Mouse (Mus musculus) MEL (cell line): Measurements from ENCODE around the gene Chst8. TPM values are rescaled to one million over a fixed set of nuclear protein-coding genes. Genes with fewer than 3 reads are reported as not detected.

Experiments
- DNase-seq: peaks from one replicate; pipeline ENCODE4 v3.0.0; 2011; ENCODE audit warnings: low read depth, low spot score
- H3K27ac ChIP-seq: 2 replicates; pipeline ENCODE4 v1.5.1; 2012; ENCODE audit warnings: low read depth, mild to moderate bottlenecking, control low read depth, low read length, moderate library complexity; ENCODE audit not compliant: control insufficient read depth
- H3K27me3 ChIP-seq, 2 experiments: fragments of 150-350 bp in 1 of 2; sonication (generic) in 1 of 2; 2 replicates each; pipeline ENCODE4 v1.6.1; 2012; ENCODE audit warnings: low read length in 2 of 2, mild to moderate bottlenecking in 2 of 2, improper control_type of control experiment in 1 of 2, moderate library complexity in 1 of 2; ENCODE audit not compliant: insufficient read depth in 2 of 2, control insufficient read depth in 1 of 2
- H3K36me3 ChIP-seq, 2 experiments: 2 replicates each; pipeline ENCODE4 v1.6.1; 2012 to 2014; ENCODE audit warnings: low read length in 2 of 2, improper control_type of control experiment in 1 of 2, inconsistent platforms in 1 of 2, mild to moderate bottlenecking in 1 of 2; ENCODE audit not compliant: insufficient read depth in 2 of 2, control insufficient read depth in 1 of 2
- H3K4me1 ChIP-seq, 2 experiments: fragments of 150-350 bp in 1 of 2; sonication (generic) in 1 of 2; 2 replicates each; pipeline ENCODE4 v1.6.1; 2012; ENCODE audit warnings: low read length in 2 of 2, improper control_type of control experiment in 1 of 2, mild to moderate bottlenecking in 1 of 2; ENCODE audit not compliant: insufficient read depth in 2 of 2, control insufficient read depth in 1 of 2
- H3K4me3 ChIP-seq, 2 experiments: fragments of 150-350 bp in 1 of 2; sonication (generic) in 1 of 2; 2 replicates each; pipeline ENCODE4 v1.5.1; 2012; ENCODE audit warnings: low read depth in 2 of 2, low read length in 2 of 2, mild to moderate bottlenecking in 2 of 2, moderate library complexity in 2 of 2, control low read depth in 1 of 2, improper control_type of control experiment in 1 of 2; ENCODE audit not compliant: control insufficient read depth in 1 of 2, insufficient read depth in 1 of 2
- H3K79me2 ChIP-seq: 2 replicates; pipeline ENCODE4 v1.6.1; 2012; ENCODE audit warnings: mild to moderate bottlenecking, low read length, moderate library complexity; ENCODE audit not compliant: control insufficient read depth, poor library complexity, insufficient read depth
- H3K9ac ChIP-seq: 2 replicates; pipeline ENCODE4 v1.6.1; 2012; ENCODE audit warnings: low read depth, mild to moderate bottlenecking, control low read depth, low read length, moderate library complexity; ENCODE audit not compliant: control insufficient read depth, poor library complexity, severe bottlenecking
- H3K9me3 ChIP-seq: fragments of 150-350 bp; sonication (generic); replicated peaks from 2 replicates; pipeline ENCODE4 v1.6.1; 2012; ENCODE audit warnings: mild to moderate bottlenecking, low read length, improper control_type of control experiment, moderate library complexity; ENCODE audit not compliant: insufficient read depth
- CHD1 ChIP-seq: IDR thresholded peaks from 2 replicates; pipeline ENCODE4 v1.6.1; 2012; ENCODE audit warnings: low read depth, mild to moderate bottlenecking, inconsistent platforms, low read length, improper control_type of control experiment
- E2F4 ChIP-seq: IDR thresholded peaks from 2 replicates; pipeline ENCODE4 v1.6.1; 2011; ENCODE audit warnings: low read depth, low read length, improper control_type of control experiment, borderline replicate concordance
- ELF1 ChIP-seq: IDR thresholded peaks from 2 replicates; pipeline ENCODE4 v1.6.1; 2014; ENCODE audit warnings: low read depth, mild to moderate bottlenecking, inconsistent platforms, low read length, improper control_type of control experiment, moderate library complexity
- EP300 ChIP-seq, 2 experiments: IDR thresholded peaks; 2 replicates each; pipeline ENCODE4 v1.6.1; 2011; ENCODE audit warnings: improper control_type of control experiment in 2 of 2, low read length in 2 of 2, low read depth in 1 of 2, mild to moderate bottlenecking in 1 of 2
- ETS1 ChIP-seq: IDR thresholded peaks from 2 replicates; pipeline ENCODE4 v1.6.1; 2012; ENCODE audit warnings: low read depth, mild to moderate bottlenecking, inconsistent platforms, low read length, improper control_type of control experiment, moderate library complexity
- GABPA ChIP-seq: IDR thresholded peaks from 2 replicates; pipeline ENCODE4 v1.6.1; 2012; ENCODE audit warnings: low read depth, mild to moderate bottlenecking, inconsistent platforms, low read length, improper control_type of control experiment, moderate library complexity
- GATA1 ChIP-seq: IDR thresholded peaks from 2 replicates; pipeline ENCODE4 v1.6.1; 2011; ENCODE audit warnings: low read depth, low read length, improper control_type of control experiment
- JUND ChIP-seq: IDR thresholded peaks from 2 replicates; pipeline ENCODE4 v1.6.1; 2011; ENCODE audit warnings: low read depth, mild to moderate bottlenecking, improper control_type of control experiment, low read length
- KAT2A ChIP-seq: conservative IDR thresholded peaks from 2 replicates; pipeline ENCODE4 v1.6.1; 2012; ENCODE audit warnings: low read depth, low read length, improper control_type of control experiment, inconsistent platforms
- MAX ChIP-seq: IDR thresholded peaks from 2 replicates; pipeline ENCODE4 v1.6.1; 2011; ENCODE audit warnings: low read length, improper control_type of control experiment
- MAZ ChIP-seq: IDR thresholded peaks from 2 replicates; pipeline ENCODE4 v1.6.1; 2012; ENCODE audit warnings: low read depth, mild to moderate bottlenecking, inconsistent platforms, low read length, improper control_type of control experiment
- MXI1 ChIP-seq: IDR thresholded peaks from 2 replicates; pipeline ENCODE4 v1.6.1; 2011; ENCODE audit warnings: mild to moderate bottlenecking, low read depth, low read length, improper control_type of control experiment
- MYB ChIP-seq: IDR thresholded peaks from 2 replicates; pipeline ENCODE4 v1.6.1; 2011; ENCODE audit warnings: mild to moderate bottlenecking, low read depth, low read length, improper control_type of control experiment
- MYC ChIP-seq: IDR thresholded peaks from 2 replicates; pipeline ENCODE4 v1.6.1; 2011; ENCODE audit warnings: low read depth, mild to moderate bottlenecking, low read length, improper control_type of control experiment, moderate library complexity
- NELFE ChIP-seq: IDR thresholded peaks from 2 replicates; pipeline ENCODE4 v1.6.1; 2011; ENCODE audit warnings: low read depth, low read length, improper control_type of control experiment
- POLR2AphosphoS5 ChIP-seq: IDR thresholded peaks from 2 replicates; pipeline ENCODE4 v1.6.1; 2012; ENCODE audit warnings: low read depth, borderline replicate concordance, mild to moderate bottlenecking, inconsistent platforms, low read length, moderate library complexity, mixed read lengths
- RAD21 ChIP-seq: IDR thresholded peaks from 2 replicates; pipeline ENCODE4 v1.6.1; 2011; ENCODE audit warnings: mild to moderate bottlenecking, low read depth, low read length, improper control_type of control experiment
- SMC3 ChIP-seq: IDR thresholded peaks from 2 replicates; pipeline ENCODE4 v1.6.1; 2011; ENCODE audit warnings: low read depth, low read length, improper control_type of control experiment
- TAL1 ChIP-seq: IDR thresholded peaks from 2 replicates; pipeline ENCODE4 v1.6.1; 2012; ENCODE audit warnings: mild to moderate bottlenecking, inconsistent platforms, low read length, moderate library complexity, mixed read lengths
- TCF12 ChIP-seq: IDR thresholded peaks from 2 replicates; pipeline ENCODE4 v1.6.1; 2014; ENCODE audit warnings: low read depth, mild to moderate bottlenecking, inconsistent platforms, low read length, improper control_type of control experiment, moderate library complexity
- UBTF ChIP-seq: IDR thresholded peaks from 2 replicates; pipeline ENCODE4 v1.6.1; 2012; ENCODE audit warnings: low read depth, mild to moderate bottlenecking, inconsistent platforms, low read length, improper control_type of control experiment, moderate library complexity, borderline replicate concordance; ENCODE audit not compliant: insufficient read depth
- ZMIZ1 ChIP-seq: IDR thresholded peaks from 2 replicates; pipeline ENCODE4 v1.6.1; 2012; ENCODE audit warnings: low read depth, mild to moderate bottlenecking, inconsistent platforms, low read length, improper control_type of control experiment, moderate library complexity
- polyA plus RNA-seq, 2 experiments: library from polyadenylated mRNA; stranded (reverse) in 1 of 2; unstranded in 1 of 2; fragments of >175 nt in 1 of 2; fragments of >200 nt in 1 of 2; gene quantifications; 2 replicates each; pipeline versions ENCODE4 v1.2.1 to v1.2.4; 2012; ENCODE audit warnings: low replicate concordance in 2 of 2, low read depth in 1 of 2; ENCODE audit not compliant: insufficient read length in 2 of 2, insufficient read depth in 1 of 2, missing spikeins in 1 of 2
- total RNA-seq: library from RNA; depleted of rRNA; stranded (reverse); fragments of 300-350 nt; gene quantifications from 2 replicates; pipeline ENCODE4 v1.2.3, GENCODE M21; 2012

Chst8 gene
- total and polyA plus RNA-seq, 3 experiments = not detected

GRCm38 (mm10) chr7:34759378-34759822 lies 53.1 kb downstream of the Chst8 start:
- TF ChIP-seq KAT2A = no peak
- TF ChIP-seq RAD21 = no peak
- no peak for TF ChIP-seq TAL1
- no peak for TF ChIP-seq UBTF
- TF ChIP-seq GABPA = no peak
- TF ChIP-seq MXI1 = no peak
- TF ChIP-seq MAX = no peak
- no peak for TF ChIP-seq MYB
- TF ChIP-seq MYC = no peak
- no peak for TF ChIP-seq ELF1
- TF ChIP-seq TCF12 = no peak
- no peak for TF ChIP-seq JUND
- TF ChIP-seq NELFE = no peak
- TF ChIP-seq POLR2AphosphoS5 = no peak
- no peak for TF ChIP-seq MAZ
- no peak for TF ChIP-seq ZMIZ1
- no peak for TF ChIP-seq GATA1
- TF ChIP-seq E2F4 = no peak
- TF ChIP-seq CHD1 = no peak
- no peak for TF ChIP-seq EP300 (IDR thresholded peaks at IDR 0.05; ENCODE audit: low read depth in 1 of 2, low read length in 2 of 2)
- TF ChIP-seq, all 39 proteins: peak for 0
- no peaks in the 10 kb centered on the region; a peak in 1 of 4 replicates for H3K27me3 ChIP-seq
- H3K27ac ChIP-seq = no peak overlapping the region
- H3K4me3 ChIP-seq = no peak overlapping the region
- no peaks in the 10 kb centered on the region for H3K79me2 ChIP-seq
- H3K9ac ChIP-seq = no peak overlapping the region
- no peaks in the 10 kb centered on the region for H3K9me3 ChIP-seq
- H3K36me3 ChIP-seq = no peaks in the 10 kb centered on the region
- no peak for DNase-seq
- no peaks in the 10 kb centered on the region for H3K4me1 ChIP-seq

- no peak for TF ChIP-seq MXI1
- TF ChIP-seq SMC3 = no peak
- no peak for TF ChIP-seq ETS1
- TF ChIP-seq JUND = no peak
- TF ChIP-seq MAZ = no peak
- DNase-seq = no peak
- no peaks in the 10 kb centered on the region for H3K9me3 ChIP-seq
Measured at GRCm38 (mm10) chr7:34758721-34759120, 53.8 kb downstream of the Chst8 start.

More at GRCm38 (mm10) chr7:34758721-34759120, 53.8 kb downstream of the Chst8 start:
- Histone ChIP-seq H3K79me2 (no peaks in the 10 kb centered on the region), H3K4me1 (no peaks in the 10 kb centered on the region), H3K4me3 (no peak overlapping the region), H3K36me3 (no peaks in the 10 kb centered on the region), H3K27ac (no peak overlapping the region), H3K9ac (no peak overlapping the region), H3K27me3 (no peaks in the 10 kb centered on the region; a peak in 1 of 4 replicates)
